Mouse (Mus musculus): Measurements from ENCODE around the gene Olfr389.

Gene Olfr389

DNA sequence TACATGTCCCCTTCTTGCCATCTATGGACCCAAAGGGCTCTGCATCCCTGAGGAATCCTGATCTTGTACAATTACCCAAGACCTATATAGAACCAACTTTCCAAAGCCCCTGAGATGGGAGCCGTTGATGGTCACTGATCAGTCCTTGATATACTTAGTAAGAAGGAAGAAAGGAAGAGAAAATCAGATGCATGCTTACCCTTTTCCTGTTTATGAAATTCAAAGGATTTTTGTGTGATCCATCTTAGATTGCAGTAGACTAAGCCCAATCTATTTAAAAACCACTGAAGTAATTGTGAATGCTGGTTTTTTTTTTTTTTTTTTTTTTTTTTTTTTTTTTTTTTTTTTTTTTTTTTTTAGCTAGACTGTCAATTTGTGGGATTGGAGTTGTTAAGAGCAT is at the start of gene Olfr389:
Gene Olfr389 (minus strand): TSS at position 101 of the 400 bp plus-strand sequence.
- no peak for DNase-seq (ENCODE audit: low spot score)

DNA sequence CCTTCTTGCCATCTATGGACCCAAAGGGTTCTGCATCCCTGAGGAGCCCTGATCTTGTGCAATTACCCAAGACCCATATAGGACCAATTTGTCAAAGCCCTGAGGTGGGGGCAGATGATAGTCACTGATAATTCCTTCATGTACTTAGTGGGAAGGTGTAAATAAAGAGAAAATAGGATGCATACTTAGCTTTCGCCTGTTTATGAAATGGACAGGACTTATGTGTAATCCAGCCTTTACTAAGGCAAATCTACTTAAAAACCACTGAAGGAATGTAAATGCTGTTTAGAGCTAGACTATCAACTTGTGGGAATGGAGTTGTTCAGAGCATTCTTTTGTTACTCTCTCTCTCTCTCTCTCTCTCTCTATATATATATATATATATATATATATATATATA is 36.4 kb upstream of the Olfr389 start, which contains the start of gene Olfr392:
Gene Olfr392 (minus strand): TSS at position 101 of the 400 bp plus-strand sequence.
- no peak for DNase-seq (ENCODE audit: low spot score)

GRCm38 (mm10) chr11:73802952-73803351 is 22.4 kb upstream of the Olfr389 start, which contains the start of gene Olfr391-ps:
Olfr391-ps (minus strand) TSS chr11:73803052.
- no peak for DNase-seq (ENCODE audit: low spot score)

DNA sequence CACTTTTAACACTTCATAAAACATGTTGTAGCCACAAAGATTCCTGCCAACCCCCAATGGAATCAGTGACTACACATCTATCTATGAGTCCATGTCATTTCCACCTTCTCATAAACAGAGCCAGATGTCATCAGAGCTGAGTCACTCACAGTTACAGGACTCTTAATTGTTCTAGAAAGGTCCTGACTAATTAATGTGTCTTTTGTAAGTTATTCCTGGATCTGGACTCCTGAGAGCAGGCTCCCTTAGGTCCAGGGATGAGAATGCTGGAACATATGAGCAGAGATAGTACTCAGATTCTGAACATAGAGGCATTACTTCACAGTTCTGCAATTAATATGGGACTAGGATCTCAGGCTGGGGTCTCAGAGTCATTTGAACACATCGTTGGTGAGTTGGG is 2.2 kb upstream of the Olfr389 start, which contains the start of gene Olfr390:
Gene Olfr390 (plus strand): TSS at position 301 of the 400 bp plus-strand sequence.
- no peak for DNase-seq (ENCODE audit: low spot score)

DNA sequence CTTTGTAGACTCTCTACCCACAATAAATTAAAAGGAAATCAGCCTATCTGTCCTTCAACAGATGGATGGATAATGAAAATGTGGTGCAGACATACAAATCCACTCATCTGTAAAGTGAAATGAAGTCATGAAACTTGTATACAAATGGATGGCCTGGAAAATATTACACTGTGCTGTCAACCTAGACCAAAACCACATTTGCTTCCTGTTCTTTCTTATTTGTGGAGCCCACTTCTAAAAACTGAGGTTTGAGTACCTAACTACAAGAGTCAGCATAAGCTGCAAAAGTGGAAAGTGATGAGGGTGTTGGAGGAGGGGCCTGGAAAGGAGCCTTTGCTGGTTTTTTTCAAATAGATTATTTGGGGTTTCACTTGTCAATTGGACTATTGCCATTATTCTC is 21.4 kb downstream of the Olfr389 start:
- no peak for DNase-seq (ENCODE audit: low spot score)

Measured in embryo, embryonic 10.5 days (tissue).